Mouse (Mus musculus): ENCODE data around the gene Tpgs1.

The Tpgs1 gene

GRCm38 (mm10) chr10:79714996-79715395, 45.8 kb downstream of the Tpgs1 start:
- no peak for DNase-seq

GRCm38 (mm10) chr10:79716254-79716987, 47.3 kb downstream of the Tpgs1 start, which contains the start of gene Hcn2:
Gene Hcn2, plus strand, starts transcription at chr10:79716634.
- DNase-seq = no peak

GRCm38 (mm10) chr10:79716988-79717355, 47.8 kb downstream of the Tpgs1 start:
- DNase-seq = peak; percentile 41

GRCm38 (mm10) chr10:79717640-79718357, 48.6 kb downstream of the Tpgs1 start:
- peak; percentile 91 for DNase-seq

- no peak for DNase-seq
These were observed 51.9 kb downstream of the Tpgs1 start for GRCm38 (mm10) chr10:79721089-79721488.

- DNase-seq = no peak
These were observed 53.9 kb downstream of the Tpgs1 start for GRCm38 (mm10) chr10:79723047-79723446.

- no peak for DNase-seq
These were observed 54.5 kb downstream of the Tpgs1 start for GRCm38 (mm10) chr10:79723692-79724091.
